Mouse (Mus musculus) bone marrow, adult 2 months (tissue): ENCODE results near the gene Fbxw4. TPM values are rescaled to one million over a fixed set of nuclear protein-coding genes. Genes with fewer than 3 reads are reported as not detected.
A peak's percentile ranks its signal among the peaks of the same experiment; 100 is the strongest.

Experiments used
- H3K27ac ChIP-seq: fragments of 200-500 bp; 2 replicates; pipeline ENCODE4 v1.5.1; 2012; ENCODE audit warnings: low read depth, mild to moderate bottlenecking, control low read depth, inconsistent platforms, low read length; ENCODE audit not compliant: control insufficient read depth, poor library complexity, insufficient read depth
- H3K4me1 ChIP-seq: fragments of 200-500 bp; 2 replicates; pipeline ENCODE4 v1.6.1; 2011; ENCODE audit warnings: low read length; ENCODE audit not compliant: control insufficient read depth, insufficient read depth
- H3K4me3 ChIP-seq: fragments of 200-500 bp; replicated peaks from 2 replicates; pipeline ENCODE3; 2011; ENCODE audit warnings: mild to moderate bottlenecking, low read depth, low read length, control low read depth; ENCODE audit not compliant: control insufficient read depth
- CTCF ChIP-seq: fragments of 200-500 bp; IDR thresholded peaks from 2 replicates; pipeline ENCODE4 v1.5.1; 2011; ENCODE audit warnings: low read length, control low read depth; ENCODE audit not compliant: control insufficient read depth, insufficient read depth
- POLR2A ChIP-seq: fragments of 200-500 bp; IDR thresholded peaks from 2 replicates; pipeline ENCODE4 v1.6.1; 2011; ENCODE audit warnings: low read depth, mild to moderate bottlenecking, control low read depth, low read length, borderline replicate concordance; ENCODE audit not compliant: control insufficient read depth
- WGBS: fragments of 180-500 bp; shearing (Covaris S2); methylation state at CpG from one replicate; pipeline ENCODE4 v1.1.7; 2018; 5-methylcytosine and 5-hydroxymethylcytosine counted together
- polyA plus RNA-seq: library from polyadenylated mRNA; stranded (reverse); fragments of >200 nt; gene quantifications from 2 replicates; pipeline ENCODE4 v1.2.4, GENCODE M21; 2011; ENCODE audit warnings: low replicate concordance; ENCODE audit not compliant: missing spikeins, insufficient read depth, insufficient read length

Gene Fbxw4
- polyA plus RNA-seq, 1 experiment = 22.4 TPM

DNA sequence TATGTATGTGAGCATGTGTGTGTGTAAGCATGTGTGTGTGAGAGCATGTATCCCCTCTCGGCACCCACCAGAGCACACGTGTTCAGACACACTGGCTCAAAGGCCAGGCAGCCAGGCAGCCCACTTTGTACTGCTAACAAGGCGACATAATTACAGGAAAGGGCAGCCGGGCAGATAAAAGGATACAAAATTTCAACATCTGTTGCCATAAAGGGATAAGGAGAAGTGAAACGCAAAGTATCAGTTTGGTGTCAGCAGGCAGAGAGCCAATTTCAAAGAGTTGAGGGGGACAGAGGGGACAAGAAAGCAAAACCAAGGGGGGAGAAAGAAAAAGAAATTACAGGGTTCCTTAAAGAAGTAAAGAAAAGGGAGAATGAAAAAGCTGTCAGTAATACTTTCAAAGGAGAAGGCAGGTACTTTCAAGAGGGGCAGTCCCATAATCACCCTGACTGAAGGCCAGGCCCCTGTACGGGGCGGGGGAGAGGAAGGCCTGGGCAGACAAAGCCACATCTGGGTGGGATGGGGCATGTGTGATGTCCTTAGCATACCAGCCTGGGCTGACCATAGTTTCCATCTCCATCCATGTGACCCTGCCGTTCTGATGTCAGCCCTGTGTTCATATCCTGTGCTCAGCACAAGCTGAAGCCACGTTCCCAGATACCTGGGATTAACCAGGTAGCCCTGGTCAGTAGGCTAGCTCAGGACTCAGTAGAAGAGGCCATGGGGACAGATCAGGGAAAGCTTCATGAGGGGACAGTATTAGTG lies 75.1 kb downstream of the Fbxw4 start:
- Histone ChIP-seq H3K27ac (peak overlapping the region; percentile 54; the same call in 1 of the 2 replicates), H3K4me1 (peaks cover 6% of the 10 kb centered on the region), H3K4me3 (no peak overlapping the region)
- TF ChIP-seq POLR2A (no peak), CTCF (no peak)
- 23% methylated on average over 9 of the region's 9 CpGs for WGBS

DNA sequence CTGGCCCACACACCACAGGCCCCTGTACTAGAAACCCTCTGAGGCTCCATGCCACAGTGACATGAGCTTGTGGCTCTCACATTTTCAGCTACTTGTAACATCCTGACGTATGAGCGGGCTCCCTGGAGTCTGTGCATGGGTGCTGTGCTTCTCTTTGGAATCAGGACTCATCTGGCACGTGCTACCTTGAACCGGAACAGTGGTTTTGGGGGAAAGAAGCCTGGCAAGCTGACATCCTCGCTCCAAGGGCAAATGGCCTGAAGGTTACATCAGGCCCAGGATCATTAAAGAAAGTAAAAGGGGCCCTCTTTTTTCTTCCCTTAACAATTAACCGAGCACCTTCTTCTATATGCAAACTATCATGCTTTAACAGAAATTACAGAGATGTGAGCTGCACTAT lies 77.0 kb downstream of the Fbxw4 start:
- 92% methylated on average over 6 of the region's 6 CpGs for WGBS
- TF ChIP-seq POLR2A (no peak), CTCF (no peak)
- peaks cover 6% of the 10 kb centered on the region for H3K4me1 ChIP-seq
- no peak overlapping the region for H3K27ac ChIP-seq
- no peak overlapping the region for H3K4me3 ChIP-seq

DNA sequence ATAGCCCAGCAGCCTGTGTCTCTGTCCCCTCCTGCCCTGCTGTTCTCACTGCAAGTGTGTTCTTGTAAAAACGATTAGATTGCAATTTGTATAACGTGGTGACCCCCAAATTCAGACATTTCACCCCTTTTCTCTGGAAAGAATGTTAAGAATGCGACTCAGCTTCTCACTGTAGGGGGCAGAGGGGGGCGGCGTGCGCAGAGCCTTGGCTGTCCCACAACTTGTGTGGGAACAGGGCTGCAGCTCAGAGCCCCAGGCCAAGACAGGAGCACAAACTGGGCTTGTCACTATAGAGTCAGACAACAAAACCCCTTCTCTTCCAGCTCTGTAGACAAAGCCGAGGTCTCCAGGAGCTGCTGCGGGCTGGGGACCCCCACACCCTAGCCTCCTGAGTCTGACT lies 78.0 kb downstream of the Fbxw4 start:
- no peak overlapping the region for H3K4me3 ChIP-seq
- WGBS = 89% methylated on average over 8 of the region's 8 CpGs
- no peak overlapping the region for H3K27ac ChIP-seq
- TF ChIP-seq POLR2A (no peak), CTCF (no peak)
- peaks cover 6% of the 10 kb centered on the region for H3K4me1 ChIP-seq

DNA sequence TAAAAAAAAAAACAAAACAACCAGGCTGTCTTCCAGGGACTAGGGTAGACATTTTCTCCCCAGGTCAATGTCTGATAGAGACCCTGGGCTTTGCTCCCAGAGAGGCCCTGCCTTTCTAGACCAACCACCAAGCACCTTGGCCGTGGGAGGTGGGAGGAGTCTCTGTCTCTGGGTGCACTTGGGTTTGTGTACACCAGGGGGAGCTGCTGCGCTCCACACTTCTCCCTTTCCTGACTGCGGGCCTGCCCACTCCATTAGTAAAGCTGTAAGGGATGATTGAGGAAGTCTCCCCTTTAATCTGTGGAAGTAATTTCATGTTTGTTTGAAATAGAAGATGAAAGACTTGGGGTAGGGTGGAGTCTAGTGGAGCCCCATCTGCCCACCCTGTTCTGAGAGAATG lies 78.9 kb downstream of the Fbxw4 start:
- WGBS = 45% methylated on average over 3 of the region's 3 CpGs
- H3K4me1 ChIP-seq = peaks cover 8% of the 10 kb centered on the region
- TF ChIP-seq POLR2A = no peak
- TF ChIP-seq CTCF = peak; percentile 82
- H3K27ac ChIP-seq = no peak overlapping the region
- no peak overlapping the region for H3K4me3 ChIP-seq

- WGBS = 86% methylated on average over 12 of the region's 12 CpGs
- TF ChIP-seq CTCF (no peak), POLR2A (no peak)
- Histone ChIP-seq H3K27ac (no peak overlapping the region), H3K4me3 (no peak overlapping the region), H3K4me1 (peaks cover 9% of the 10 kb centered on the region)
These were observed 79.9 kb downstream of the Fbxw4 start for GRCm38 (mm10) chr19:45580235-45580634.

DNA sequence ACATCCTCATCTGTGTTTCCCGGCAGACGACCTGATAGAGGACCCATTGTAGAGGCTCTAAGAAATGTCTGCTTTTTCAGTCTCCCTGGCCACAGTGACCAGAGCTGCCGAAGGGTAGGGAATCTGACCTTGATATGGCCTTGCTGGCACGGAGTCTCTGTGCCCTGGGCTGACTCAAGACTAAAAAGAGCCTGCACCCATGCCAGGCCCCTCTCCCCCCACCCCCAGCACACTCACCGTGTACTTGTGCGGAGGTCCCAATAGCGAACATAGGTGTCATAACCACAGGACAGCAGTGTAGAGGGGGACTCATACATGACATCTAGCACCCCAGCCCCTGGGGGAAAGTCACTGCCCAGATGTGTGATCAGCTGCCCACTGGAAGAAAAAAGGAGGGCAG lies 80.7 kb downstream of the Fbxw4 start:
- Histone ChIP-seq H3K4me3 (no peak overlapping the region), H3K27ac (no peak overlapping the region), H3K4me1 (peaks cover 13% of the 10 kb centered on the region)
- WGBS = 91% methylated on average over 7 of the region's 7 CpGs
- TF ChIP-seq POLR2A = no peak
- no peak for TF ChIP-seq CTCF

GRCm38 (mm10) chr19:45578976-45579375 lies 81.1 kb downstream of the Fbxw4 start:
- Histone ChIP-seq H3K27ac (no peak overlapping the region), H3K4me3 (no peak overlapping the region), H3K4me1 (peaks cover 12% of the 10 kb centered on the region)
- 80% methylated on average over 12 of the region's 12 CpGs for WGBS
- TF ChIP-seq POLR2A = no peak
- no peak for TF ChIP-seq CTCF

- H3K4me1 ChIP-seq = peaks cover 12% of the 10 kb centered on the region
- TF ChIP-seq CTCF (no peak), POLR2A (no peak)
- no peak overlapping the region for H3K4me3 ChIP-seq
- 24% methylated on average over 14 of the region's 14 CpGs for WGBS
- H3K27ac ChIP-seq = no peak overlapping the region; the same call in 1 of the 2 replicates
These were observed 82.9 kb downstream of the Fbxw4 start for GRCm38 (mm10) chr19:45577141-45577750.
